Mouse (Mus musculus) megakaryocyte, embryonic 14.5 days (primary cell): Measurements from ENCODE around the gene Gm42791. TPM values are rescaled to one million over a fixed set of nuclear protein-coding genes. Genes with fewer than 3 reads are reported as not detected.

ENCODE experiments used
- H3K27me3 ChIP-seq: replicated peaks from 2 replicates; pipeline ENCODE3; 2012; ENCODE audit warnings: inconsistent platforms
- H3K36me3 ChIP-seq: replicated peaks from 2 replicates; pipeline ENCODE3; 2012; ENCODE audit warnings: low read length, inconsistent platforms, mixed read lengths
- H3K4me1 ChIP-seq: 2 replicates; pipeline ENCODE4 v1.6.1; 2012; ENCODE audit warnings: inconsistent platforms
- H3K4me3 ChIP-seq: replicated peaks from 2 replicates; pipeline ENCODE3; 2012; ENCODE audit warnings: moderate library complexity, mild to moderate bottlenecking, inconsistent platforms
- H3K9me3 ChIP-seq: 2 replicates; pipeline ENCODE4 v1.6.1; 2012; ENCODE audit warnings: inconsistent platforms
- FLI1 ChIP-seq: IDR thresholded peaks from 2 replicates; pipeline ENCODE4 v1.6.1; 2012; ENCODE audit warnings: low read length, inconsistent platforms, mixed read lengths
- GATA1 ChIP-seq: IDR thresholded peaks from 3 replicates; pipeline ENCODE4 v1.6.1; 2012; ENCODE audit warnings: mixed read lengths, low read length, inconsistent platforms, borderline replicate concordance
- polyA plus RNA-seq: library from polyadenylated mRNA; stranded (reverse); fragments of >175 nt; gene quantifications from 2 replicates; pipeline ENCODE4 v1.2.3, GENCODE M21; 2012; ENCODE audit warnings: low replicate concordance; ENCODE audit not compliant: insufficient read depth

Gm42791 gene
- polyA plus RNA-seq, 1 experiment: not detected

GRCm38 (mm10) chr5:149009111-149009510, 14.2 kb upstream of the Gm42791 start:
- TF ChIP-seq GATA1 (no peak), FLI1 (no peak)
- H3K9me3 ChIP-seq: peaks cover 13% of the 10 kb centered on the region
- peaks cover 11% of the 10 kb centered on the region for H3K36me3 ChIP-seq
- no peak overlapping the region for H3K4me3 ChIP-seq
- peaks cover 2% of the 10 kb centered on the region for H3K27me3 ChIP-seq
- peaks cover 35% of the 10 kb centered on the region for H3K4me1 ChIP-seq

- peaks cover 30% of the 10 kb centered on the region for H3K4me1 ChIP-seq
- peak overlapping the region; percentile 77 for H3K4me3 ChIP-seq
- peaks cover 2% of the 10 kb centered on the region for H3K27me3 ChIP-seq
- peaks cover 6% of the 10 kb centered on the region for H3K36me3 ChIP-seq
- peaks cover 8% of the 10 kb centered on the region for H3K9me3 ChIP-seq
- TF ChIP-seq GATA1 (no peak), FLI1 (no peak)
These were observed 12.3 kb upstream of the Gm42791 start for GRCm38 (mm10) chr5:149007295-149007646.

GRCm38 (mm10) chr5:149006362-149007294, 11.7 kb upstream of the Gm42791 start:
- H3K27me3 ChIP-seq: no peaks in the 10 kb centered on the region
- no peaks in the 10 kb centered on the region for H3K36me3 ChIP-seq
- H3K4me3 ChIP-seq: peak overlapping the region; percentile 81
- 0 out of 2 replicates have a peak, but pooled peaks cover 1% of the 10 kb centered on the region for H3K9me3 ChIP-seq
- TF ChIP-seq FLI1: no peak
- H3K4me1 ChIP-seq: peaks cover 30% of the 10 kb centered on the region

GRCm38 (mm10) chr5:149005701-149006361, 10.9 kb upstream of the Gm42791 start:
- Histone ChIP-seq H3K27me3 (no peaks in the 10 kb centered on the region), H3K4me1 (peaks cover 26% of the 10 kb centered on the region), H3K36me3 (no peaks in the 10 kb centered on the region), H3K4me3 (no peak overlapping the region), H3K9me3 (peaks cover 4% of the 10 kb centered on the region; the same call in 1 of the 2 replicates)
- no peak for TF ChIP-seq GATA1

GRCm38 (mm10) chr5:149005083-149005482, 10.1 kb upstream of the Gm42791 start:
- Histone ChIP-seq H3K4me3 (no peak overlapping the region), H3K9me3 (peaks cover 4% of the 10 kb centered on the region; the same call in 1 of the 2 replicates), H3K36me3 (no peaks in the 10 kb centered on the region), H3K4me1 (peaks cover 26% of the 10 kb centered on the region), H3K27me3 (no peaks in the 10 kb centered on the region)
- TF ChIP-seq FLI1 (no peak), GATA1 (no peak)

- H3K9me3 ChIP-seq: peaks cover 4% of the 10 kb centered on the region; the same call in 1 of the 2 replicates
- H3K4me3 ChIP-seq: no peak overlapping the region
- TF ChIP-seq GATA1: no peak
- TF ChIP-seq FLI1: no peak
- H3K4me1 ChIP-seq: peaks cover 30% of the 10 kb centered on the region
- H3K27me3 ChIP-seq: no peaks in the 10 kb centered on the region
- no peaks in the 10 kb centered on the region for H3K36me3 ChIP-seq
These were observed 8.2 kb upstream of the Gm42791 start for GRCm38 (mm10) chr5:149003137-149003536.

- TF ChIP-seq FLI1: no peak
- no peak for TF ChIP-seq GATA1
- Histone ChIP-seq H3K9me3 (peaks cover 4% of the 10 kb centered on the region; the same call in 1 of the 2 replicates), H3K36me3 (no peaks in the 10 kb centered on the region), H3K4me3 (no peak overlapping the region), H3K4me1 (peaks cover 30% of the 10 kb centered on the region), H3K27me3 (no peaks in the 10 kb centered on the region)
These were observed 7.8 kb upstream of the Gm42791 start for GRCm38 (mm10) chr5:149002803-149003115.

GRCm38 (mm10) chr5:149002034-149002802, 7.3 kb upstream of the Gm42791 start:
- Histone ChIP-seq H3K27me3 (no peaks in the 10 kb centered on the region), H3K4me1 (peaks cover 27% of the 10 kb centered on the region), H3K36me3 (no peaks in the 10 kb centered on the region), H3K4me3 (no peak overlapping the region), H3K9me3 (peaks cover 4% of the 10 kb centered on the region; the same call in 1 of the 2 replicates)
- TF ChIP-seq FLI1 (no peak), GATA1 (no peak)

- peaks cover 9% of the 10 kb centered on the region for H3K4me1 ChIP-seq
- TF ChIP-seq FLI1: no peak
- TF ChIP-seq GATA1: no peak
- H3K36me3 ChIP-seq: no peaks in the 10 kb centered on the region
- H3K4me3 ChIP-seq: no peak overlapping the region
- H3K27me3 ChIP-seq: peaks cover 2% of the 10 kb centered on the region
- H3K9me3 ChIP-seq: peaks cover 4% of the 10 kb centered on the region; the same call in 1 of the 2 replicates
These were observed 4.9 kb upstream of the Gm42791 start for GRCm38 (mm10) chr5:148999802-149000201.

GRCm38 (mm10) chr5:148998512-148998911, 3.6 kb upstream of the Gm42791 start:
- no peaks in the 10 kb centered on the region for H3K36me3 ChIP-seq
- peaks cover 7% of the 10 kb centered on the region for H3K9me3 ChIP-seq
- no peak overlapping the region for H3K4me3 ChIP-seq
- H3K27me3 ChIP-seq: peaks cover 2% of the 10 kb centered on the region
- TF ChIP-seq FLI1 (no peak), GATA1 (no peak)
- H3K4me1 ChIP-seq: peaks cover 15% of the 10 kb centered on the region
